Mouse (Mus musculus): Measurements from ENCODE around the gene Bcl2. TPM values are rescaled to one million over a fixed set of nuclear protein-coding genes. Genes with fewer than 3 reads are reported as not detected.

Bcl2 gene
- polyA plus RNA-seq, 1 experiment: 2.6 TPM

DNA sequence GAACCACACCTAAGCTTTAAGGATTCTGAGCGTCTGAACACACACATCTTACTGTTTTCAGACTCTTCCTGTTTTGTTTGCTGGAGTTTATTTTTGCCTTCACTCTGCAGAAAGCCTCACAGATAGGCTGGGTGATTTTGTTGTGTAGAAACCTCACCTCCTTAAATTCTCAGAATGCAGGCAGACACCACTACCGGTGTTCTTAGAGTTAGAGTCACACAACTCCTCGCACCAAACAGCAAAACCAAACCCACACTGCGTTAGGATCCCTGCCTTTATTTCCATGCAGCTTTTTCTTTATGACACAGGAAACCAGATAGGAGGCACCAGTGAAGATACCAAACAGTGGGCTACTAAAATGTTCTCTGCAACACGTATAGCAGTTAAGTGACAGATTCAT lies 113.2 kb downstream of the Bcl2 start:
- 86% methylated on average over 5 of the region's 5 CpGs for WGBS
- peaks cover 4% of the 10 kb centered on the region; the same call in 1 of the 2 replicates for H3K4me1 ChIP-seq (ENCODE audit: control insufficient read depth, insufficient read depth, low read length)
- no peak for TF ChIP-seq CTCF (conservative IDR thresholded peaks at IDR 0.05; ENCODE audit: insufficient read depth, insufficient read length, low read depth, low read length)
- TF ChIP-seq POLR2A (IDR thresholded peaks at IDR 0.05; ENCODE audit: low read depth, low read length): no peak
- H3K4me3 ChIP-seq (ENCODE audit: insufficient read depth, low read depth, low read length): no peak overlapping the region
- H3K27ac ChIP-seq (ENCODE audit: insufficient read depth, low read depth, low read length): no peak overlapping the region
- DNase-seq: no peak
- H3K27me3 ChIP-seq (replicated peaks; ENCODE audit: control insufficient read depth, insufficient read depth, low read length): no peaks in the 10 kb centered on the region
- H3K36me3 ChIP-seq (ENCODE audit: control insufficient read depth, insufficient read depth, low read length): no peaks in the 10 kb centered on the region

DNA sequence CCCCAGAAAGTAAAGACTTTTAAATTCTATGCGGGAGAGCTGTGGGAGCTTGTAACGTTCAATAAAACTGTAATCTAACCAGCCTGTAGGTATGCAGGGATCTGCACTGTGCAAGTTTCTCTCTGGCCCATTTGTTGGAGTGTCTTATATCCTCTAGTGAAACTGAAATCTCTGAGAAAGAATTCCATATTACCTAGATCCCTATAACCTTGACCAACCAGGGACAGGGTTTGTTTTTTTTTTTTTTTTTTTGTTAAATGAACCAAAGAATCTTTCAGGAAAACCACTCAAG lies 115.8 kb downstream of the Bcl2 start:
- Histone ChIP-seq H3K36me3 (ENCODE audit: control insufficient read depth, insufficient read depth, low read length) (no peaks in the 10 kb centered on the region), H3K4me3 (ENCODE audit: insufficient read depth, low read depth, low read length) (no peak overlapping the region), H3K4me1 (ENCODE audit: control insufficient read depth, insufficient read depth, low read length) (peaks cover 6% of the 10 kb centered on the region; the same call in 1 of the 2 replicates), H3K27ac (ENCODE audit: insufficient read depth, low read depth, low read length) (no peak overlapping the region), H3K27me3 (replicated peaks; ENCODE audit: control insufficient read depth, insufficient read depth, low read length) (no peaks in the 10 kb centered on the region)
- DNase-seq: no peak
- WGBS: 63% methylated on average over 2 of the region's 2 CpGs
- TF ChIP-seq POLR2A (IDR thresholded peaks at IDR 0.05; ENCODE audit: low read depth, low read length) (no peak), CTCF (conservative IDR thresholded peaks at IDR 0.05; ENCODE audit: insufficient read depth, insufficient read length, low read depth, low read length) (no peak)

GRCm38 (mm10) chr1:106597575-106598291 lies 116.3 kb downstream of the Bcl2 start:
- Histone ChIP-seq H3K4me1 (ENCODE audit: control insufficient read depth, insufficient read depth, low read length) (peaks cover 3% of the 10 kb centered on the region; the same call in 1 of the 2 replicates), H3K36me3 (ENCODE audit: control insufficient read depth, insufficient read depth, low read length) (no peaks in the 10 kb centered on the region), H3K4me3 (ENCODE audit: insufficient read depth, low read depth, low read length) (no peak overlapping the region), H3K27ac (ENCODE audit: insufficient read depth, low read depth, low read length) (no peak overlapping the region), H3K27me3 (replicated peaks; ENCODE audit: control insufficient read depth, insufficient read depth, low read length) (no peaks in the 10 kb centered on the region)
- WGBS: 71% methylated on average over 5 of the region's 5 CpGs
- TF ChIP-seq POLR2A (IDR thresholded peaks at IDR 0.05; ENCODE audit: low read depth, low read length): no peak
- DNase-seq: no peak

DNA sequence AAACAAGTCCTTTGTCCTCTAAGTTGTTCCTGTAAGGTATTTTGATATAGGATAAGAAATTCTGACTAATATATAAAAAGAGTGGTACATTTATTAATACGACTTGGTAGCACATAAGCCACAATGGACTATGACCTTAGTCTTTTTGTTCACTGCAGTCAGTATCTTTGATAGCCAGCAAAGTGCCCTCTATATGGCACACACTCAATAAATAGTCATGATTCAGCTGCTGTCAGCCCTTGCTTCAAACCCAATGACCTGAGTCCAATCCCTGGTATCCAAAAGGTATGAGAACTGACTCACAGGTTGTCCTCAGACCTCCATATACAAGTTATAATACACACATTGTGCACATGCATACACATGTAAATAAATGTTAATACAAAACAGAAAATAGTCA lies 117.7 kb downstream of the Bcl2 start:
- WGBS: 67% methylated on average over 1 of the region's 1 CpGs

DNA sequence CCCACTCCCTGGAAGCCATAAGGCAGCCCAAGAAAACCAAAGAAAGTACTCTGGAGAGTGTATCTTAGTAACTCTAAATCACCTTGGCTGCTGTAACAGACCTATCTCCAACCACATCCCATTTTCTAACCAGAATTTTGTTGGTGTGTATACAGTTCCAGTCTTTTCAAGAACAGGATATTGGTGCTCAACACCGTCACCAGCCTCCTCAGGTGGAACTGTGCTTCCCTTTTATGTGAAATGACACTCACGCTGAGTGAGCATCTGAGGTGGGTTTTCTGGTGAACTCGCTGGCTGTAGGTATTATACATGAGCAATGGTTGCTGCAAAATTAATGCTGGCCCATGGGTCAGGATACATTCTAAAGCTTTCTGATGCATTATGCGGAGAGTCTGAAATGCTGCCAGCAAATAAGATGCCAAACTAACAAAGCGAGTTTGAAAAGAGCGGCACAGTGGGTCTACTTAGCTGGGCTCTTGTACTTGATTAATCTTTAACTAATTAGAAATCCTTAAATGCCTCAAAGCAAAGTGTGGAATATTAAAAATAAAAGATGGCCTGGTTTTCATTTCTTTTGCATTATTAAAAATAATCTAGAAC lies 118.7 kb downstream of the Bcl2 start:
- no peaks in the 10 kb centered on the region for H3K36me3 ChIP-seq (ENCODE audit: control insufficient read depth, insufficient read depth, low read length)
- DNase-seq: peak; percentile 24
- 59% methylated on average over 6 of the region's 6 CpGs for WGBS
- H3K4me3 ChIP-seq (ENCODE audit: insufficient read depth, low read depth, low read length): no peak overlapping the region
- H3K27me3 ChIP-seq (replicated peaks; ENCODE audit: control insufficient read depth, insufficient read depth, low read length): no peaks in the 10 kb centered on the region
- peaks cover 3% of the 10 kb centered on the region; the same call in 1 of the 2 replicates for H3K4me1 ChIP-seq (ENCODE audit: control insufficient read depth, insufficient read depth, low read length)
- TF ChIP-seq POLR2A (IDR thresholded peaks at IDR 0.05; ENCODE audit: low read depth, low read length): no peak
- TF ChIP-seq CTCF (conservative IDR thresholded peaks at IDR 0.05; ENCODE audit: insufficient read depth, insufficient read length, low read depth, low read length): no peak
- no peak overlapping the region for H3K27ac ChIP-seq (ENCODE audit: insufficient read depth, low read depth, low read length)

More for the DNA sequence above, 117.7 kb downstream of the Bcl2 start:
- Histone ChIP-seq H3K4me1 (ENCODE audit: control insufficient read depth, insufficient read depth, low read length) (peaks cover 3% of the 10 kb centered on the region; the same call in 1 of the 2 replicates), H3K36me3 (ENCODE audit: control insufficient read depth, insufficient read depth, low read length) (no peaks in the 10 kb centered on the region), H3K27ac (ENCODE audit: insufficient read depth, low read depth, low read length) (no peak overlapping the region), H3K4me3 (ENCODE audit: insufficient read depth, low read depth, low read length) (no peak overlapping the region), H3K27me3 (replicated peaks; ENCODE audit: control insufficient read depth, insufficient read depth, low read length) (no peaks in the 10 kb centered on the region)
- TF ChIP-seq POLR2A (IDR thresholded peaks at IDR 0.05; ENCODE audit: low read depth, low read length): no peak
- no peak for TF ChIP-seq CTCF (conservative IDR thresholded peaks at IDR 0.05; ENCODE audit: insufficient read depth, insufficient read length, low read depth, low read length)
- no peak for DNase-seq

DNA sequence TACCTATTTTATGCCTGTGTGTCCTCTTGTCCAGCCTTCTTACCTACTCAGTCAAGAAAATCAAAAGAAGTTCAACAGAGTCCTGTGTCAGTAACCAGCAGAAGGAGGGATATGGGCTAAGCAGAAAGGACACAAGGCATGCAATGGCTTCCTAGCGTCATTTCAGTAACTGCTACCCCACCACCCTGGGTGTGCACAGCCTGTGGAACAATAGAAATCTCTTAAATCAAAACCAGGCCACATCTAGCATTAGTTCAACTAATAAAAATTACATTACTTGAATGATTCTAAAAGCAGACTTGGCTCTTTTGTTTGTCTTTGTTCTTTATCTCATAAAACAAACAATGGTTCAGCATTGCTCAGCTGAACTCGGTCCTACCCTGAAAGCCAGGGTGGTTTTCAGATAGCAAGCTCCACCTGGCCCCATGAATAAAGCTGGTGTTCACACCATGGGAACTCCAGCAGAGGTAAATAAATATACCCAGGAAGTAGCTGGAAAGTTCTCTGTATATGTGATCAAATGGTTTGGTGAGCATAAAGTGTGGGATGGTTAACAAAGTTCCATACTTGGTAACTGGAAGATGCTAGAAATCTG lies 122.8 kb downstream of the Bcl2 start:
- H3K36me3 ChIP-seq (ENCODE audit: control insufficient read depth, insufficient read depth, low read length): no peaks in the 10 kb centered on the region
- TF ChIP-seq POLR2A (IDR thresholded peaks at IDR 0.05; ENCODE audit: low read depth, low read length) (no peak), CTCF (conservative IDR thresholded peaks at IDR 0.05; ENCODE audit: insufficient read depth, insufficient read length, low read depth, low read length) (no peak)
- DNase-seq: no peak
- WGBS: 78% methylated on average over 2 of the region's 2 CpGs
- H3K27me3 ChIP-seq (replicated peaks; ENCODE audit: control insufficient read depth, insufficient read depth, low read length): no peaks in the 10 kb centered on the region
- no peak overlapping the region for H3K27ac ChIP-seq (ENCODE audit: insufficient read depth, low read depth, low read length)
- H3K4me3 ChIP-seq (ENCODE audit: insufficient read depth, low read depth, low read length): no peak overlapping the region
- H3K4me1 ChIP-seq (ENCODE audit: control insufficient read depth, insufficient read depth, low read length): peaks cover 3% of the 10 kb centered on the region; the same call in 1 of the 2 replicates

DNA sequence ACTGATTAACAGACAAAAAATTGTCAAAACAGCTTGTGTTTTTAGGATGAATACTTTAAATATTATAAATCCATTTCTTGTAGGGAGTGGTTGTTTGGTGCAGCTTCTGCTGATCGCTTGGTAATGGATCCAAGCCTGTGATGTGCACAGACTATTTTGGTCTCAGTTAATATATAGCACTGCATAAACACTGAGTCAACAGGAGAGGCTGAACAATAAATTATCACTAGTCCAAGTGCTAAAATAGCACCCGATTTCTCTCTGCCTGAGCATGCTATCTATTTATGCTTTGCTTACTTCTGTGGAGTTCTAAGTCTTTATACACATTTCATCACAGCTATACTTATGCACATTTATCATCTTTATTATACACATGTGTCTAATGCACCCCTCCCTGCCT lies 124.9 kb downstream of the Bcl2 start:
- Histone ChIP-seq H3K27me3 (replicated peaks; ENCODE audit: control insufficient read depth, insufficient read depth, low read length) (no peaks in the 10 kb centered on the region), H3K27ac (ENCODE audit: insufficient read depth, low read depth, low read length) (no peak overlapping the region), H3K4me1 (ENCODE audit: control insufficient read depth, insufficient read depth, low read length) (peaks cover 2% of the 10 kb centered on the region; the same call in 1 of the 2 replicates), H3K36me3 (ENCODE audit: control insufficient read depth, insufficient read depth, low read length) (no peaks in the 10 kb centered on the region), H3K4me3 (ENCODE audit: insufficient read depth, low read depth, low read length) (no peak overlapping the region)
- no peak for TF ChIP-seq CTCF (conservative IDR thresholded peaks at IDR 0.05; ENCODE audit: insufficient read depth, insufficient read length, low read depth, low read length)
- TF ChIP-seq POLR2A (IDR thresholded peaks at IDR 0.05; ENCODE audit: low read depth, low read length): no peak
- DNase-seq: no peak
- 75% methylated on average over 2 of the region's 2 CpGs for WGBS

All from kidney, adult 2 months (tissue).